Mouse (Mus musculus) ovary, postnatal 36 days (tissue): ENCODE measurements around the gene Lrmda.

Experiments
- DNase-seq: peaks from one replicate; pipeline ENCODE4 v3.0.0; 2022; ENCODE audit warnings: low spot score, mixed read lengths

Gene Lrmda

GRCm38 (mm10) chr14:22649985-22650984 lies 630.8 kb downstream of the Lrmda start:
- DNase-seq: no peak

DNA sequence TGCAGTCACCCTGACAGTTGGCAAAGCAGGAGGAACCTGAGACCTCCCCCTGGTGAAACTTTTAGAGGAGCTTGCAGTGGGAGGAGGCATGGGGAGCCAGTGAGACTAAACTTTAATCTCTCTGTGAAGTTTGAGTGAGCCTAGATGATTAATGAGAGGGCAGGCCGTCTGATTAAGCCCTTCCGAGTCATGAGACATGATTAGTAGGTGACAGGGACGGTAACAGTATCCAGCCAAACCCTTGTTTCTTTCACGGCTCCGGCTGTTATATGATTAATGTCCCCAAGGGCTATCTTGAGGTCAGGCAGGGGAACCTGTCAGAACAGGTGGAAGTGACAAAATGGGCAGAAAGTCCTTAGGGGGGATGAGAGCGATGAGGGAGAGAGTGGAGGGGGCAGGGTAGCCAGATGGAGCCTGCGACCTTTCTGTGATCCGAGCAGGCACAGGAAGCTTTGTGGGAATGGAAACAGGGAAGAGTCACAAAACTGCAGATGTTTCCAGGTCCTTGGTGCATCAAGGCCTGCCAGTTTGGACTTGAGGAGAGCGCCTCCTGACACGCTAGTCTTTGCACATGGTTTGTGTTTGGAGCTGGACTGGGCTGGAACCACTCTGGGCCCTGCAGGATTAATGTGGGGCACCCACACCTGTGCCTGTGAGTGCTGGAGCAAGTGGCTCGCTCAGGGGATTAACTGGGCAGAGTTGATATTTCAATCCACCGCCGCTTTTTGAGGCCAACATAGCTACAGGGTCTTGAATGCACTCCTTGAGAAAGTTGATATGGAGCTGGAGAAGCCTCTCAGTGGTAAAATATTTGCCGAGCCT lies 631.8 kb downstream of the Lrmda start:
- DNase-seq: no peak

DNA sequence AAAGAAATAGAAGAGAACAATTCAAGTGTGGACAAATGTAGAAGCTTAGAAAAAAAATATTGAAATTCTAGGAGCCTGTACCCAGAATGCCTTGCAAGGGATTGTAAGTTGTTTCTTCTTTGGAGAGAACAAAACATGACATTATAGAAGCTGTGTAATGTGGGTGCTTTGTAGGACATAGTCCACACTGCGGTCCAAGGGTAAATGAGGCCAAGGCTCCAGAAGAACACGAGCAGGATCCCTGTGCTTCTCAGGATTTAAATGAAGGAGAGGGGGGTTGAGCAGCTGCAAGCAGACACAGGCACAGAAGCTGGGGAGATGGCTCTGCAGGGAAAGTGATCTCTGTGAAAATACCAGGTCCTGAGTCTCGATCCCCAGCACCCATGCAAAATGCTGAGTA lies 643.0 kb downstream of the Lrmda start:
- no peak for DNase-seq

- no peak for DNase-seq
These were observed 646.9 kb downstream of the Lrmda start for GRCm38 (mm10) chr14:22666437-22666836.

- no peak for DNase-seq
These were observed 648.8 kb downstream of the Lrmda start for GRCm38 (mm10) chr14:22668302-22668701.

DNA sequence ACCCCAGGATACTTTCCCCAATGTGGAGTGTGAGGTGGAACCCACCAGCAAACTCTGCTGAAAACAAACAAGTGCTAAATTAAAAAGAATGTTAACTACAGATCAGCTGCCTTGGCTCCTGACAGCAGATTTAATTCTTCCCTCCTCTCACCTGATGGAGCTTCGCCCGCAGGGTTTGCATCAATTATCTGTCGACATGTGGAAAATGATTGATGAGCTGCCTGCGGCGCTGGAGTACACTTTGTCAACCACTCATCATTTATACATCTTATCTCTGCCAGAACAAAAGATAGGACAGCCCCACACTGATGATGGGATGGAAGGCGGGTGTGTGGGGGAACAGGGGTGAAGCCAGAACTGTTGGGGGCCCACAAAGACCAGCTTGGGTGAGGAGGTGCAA lies 649.2 kb downstream of the Lrmda start:
- DNase-seq: no peak

DNA sequence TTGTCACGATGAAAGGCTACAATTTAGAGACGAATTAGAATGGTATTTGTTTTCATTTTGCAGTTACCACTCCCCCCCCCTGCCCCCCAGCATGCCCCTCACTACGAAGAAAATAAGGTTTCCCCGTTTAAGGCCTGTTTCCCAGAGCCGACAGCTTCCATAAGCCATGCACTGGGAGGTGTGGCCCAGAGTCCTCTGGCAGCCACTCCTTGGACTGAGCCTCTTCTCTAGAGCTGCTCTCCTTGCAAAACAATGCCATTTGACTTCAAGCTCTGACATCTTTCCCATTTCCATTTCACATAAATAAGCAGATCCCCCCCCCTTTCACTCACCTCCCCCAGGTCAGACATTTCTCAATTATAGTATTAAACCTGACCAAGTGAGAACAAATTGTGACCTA lies 654.1 kb downstream of the Lrmda start:
- DNase-seq: no peak

- DNase-seq: no peak
These were observed 659.6 kb downstream of the Lrmda start for GRCm38 (mm10) chr14:22679008-22679704.

GRCm38 (mm10) chr14:22679705-22680643 lies 660.5 kb downstream of the Lrmda start:
- no peak for DNase-seq

- no peak for DNase-seq
These were observed 667.4 kb downstream of the Lrmda start for GRCm38 (mm10) chr14:22686886-22687285.

GRCm38 (mm10) chr14:22688399-22688798 lies 668.9 kb downstream of the Lrmda start:
- no peak for DNase-seq

GRCm38 (mm10) chr14:22695448-22695847 lies 675.9 kb downstream of the Lrmda start:
- DNase-seq: no peak

- no peak for DNase-seq
These were observed 676.4 kb downstream of the Lrmda start for GRCm38 (mm10) chr14:22695931-22696365.

DNA sequence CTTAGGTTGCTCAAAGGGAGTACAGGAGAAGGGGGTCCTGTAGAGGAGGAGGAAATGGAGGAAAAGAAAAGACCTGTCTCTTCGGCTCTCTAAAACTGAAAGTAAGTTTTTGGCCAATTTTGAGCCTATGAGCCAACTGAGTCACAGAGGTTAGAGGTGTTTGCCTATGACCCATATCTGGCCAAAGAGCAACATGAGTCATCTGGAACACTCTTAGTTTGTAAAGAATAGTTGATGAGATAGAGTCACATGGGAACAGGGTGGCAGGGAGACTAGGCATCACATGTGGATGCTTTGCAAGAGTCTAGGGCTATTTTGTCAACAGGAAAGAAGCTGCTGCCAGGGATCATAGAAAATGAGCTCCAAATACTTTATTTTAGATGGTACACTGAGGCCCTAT lies 680.7 kb downstream of the Lrmda start:
- no peak for DNase-seq

DNA sequence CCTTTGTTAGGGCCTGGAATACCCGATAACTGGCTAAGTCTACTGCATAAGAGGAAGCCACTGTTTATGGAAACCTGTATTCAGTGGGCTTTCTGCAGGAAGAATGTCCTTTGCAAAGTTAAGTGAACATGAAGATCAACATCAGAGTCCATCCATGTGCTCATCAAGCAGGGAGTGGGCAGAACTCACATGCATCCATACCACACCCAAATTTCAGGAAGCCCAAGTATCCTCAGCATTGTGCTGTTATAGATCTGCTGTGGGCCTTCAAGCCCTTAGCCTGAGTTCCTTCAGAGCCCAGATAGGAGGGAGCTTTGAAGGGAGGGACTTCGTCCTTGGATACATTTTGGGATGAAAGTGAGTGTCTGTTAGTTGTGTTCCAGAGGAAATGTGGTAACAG lies 681.2 kb downstream of the Lrmda start:
- no peak for DNase-seq

DNA sequence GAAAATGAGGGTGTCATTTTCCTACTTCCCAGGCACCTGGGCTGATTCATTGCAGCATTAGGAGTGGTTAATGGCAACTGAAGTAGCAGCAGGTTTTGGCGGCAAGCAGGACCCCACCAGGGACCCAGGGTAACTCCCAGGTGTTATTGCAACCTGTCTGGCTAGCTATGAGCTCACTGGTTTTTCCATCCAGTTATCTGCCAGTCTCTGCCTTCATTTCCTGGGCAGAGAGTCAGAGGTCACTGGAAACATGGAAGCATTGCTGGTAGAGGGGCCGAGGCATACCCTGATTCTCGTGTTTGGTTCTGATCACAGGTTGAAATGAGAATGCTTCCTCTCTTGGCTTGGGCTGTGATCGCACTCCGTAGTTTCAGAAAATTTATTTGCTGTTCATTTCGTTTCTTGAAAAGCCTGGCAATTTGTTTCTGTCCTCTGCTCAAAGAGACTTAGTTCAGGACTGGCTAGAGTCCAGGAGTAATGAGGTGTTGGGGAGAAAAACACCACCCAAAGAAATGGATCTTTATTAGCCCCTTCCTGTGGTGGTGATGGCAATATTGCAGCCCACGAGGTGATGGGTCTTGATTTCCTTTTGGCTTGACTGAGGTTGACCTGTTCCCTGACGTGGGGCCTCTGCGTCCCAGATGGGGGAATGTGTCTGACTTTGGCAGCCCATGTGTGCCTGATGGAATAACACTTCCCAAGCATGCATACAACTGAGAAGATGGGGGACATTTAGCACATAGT lies 688.6 kb downstream of the Lrmda start:
- no peak for DNase-seq

- no peak for DNase-seq
These were observed 690.7 kb downstream of the Lrmda start for GRCm38 (mm10) chr14:22710071-22710661.

DNA sequence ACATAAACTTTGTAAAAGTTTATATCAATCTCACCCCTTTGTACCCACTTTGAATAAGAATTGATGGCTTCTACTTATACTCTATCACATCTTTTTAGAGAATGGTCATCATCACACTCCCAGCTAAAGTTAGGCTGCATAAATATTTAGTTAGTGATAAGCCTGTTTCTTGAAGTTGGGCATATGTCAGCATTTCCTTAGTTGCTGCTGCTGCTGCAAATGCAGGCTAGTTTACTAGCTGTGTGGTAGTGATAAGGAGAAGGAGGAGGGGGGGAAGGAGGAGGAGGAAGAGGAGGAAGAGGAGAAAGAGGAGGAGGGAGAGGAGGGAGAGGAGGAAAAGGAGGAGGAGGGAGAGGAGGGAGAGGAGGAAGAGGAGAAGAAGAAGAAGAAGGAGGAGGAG lies 692.9 kb downstream of the Lrmda start:
- no peak for DNase-seq

DNA sequence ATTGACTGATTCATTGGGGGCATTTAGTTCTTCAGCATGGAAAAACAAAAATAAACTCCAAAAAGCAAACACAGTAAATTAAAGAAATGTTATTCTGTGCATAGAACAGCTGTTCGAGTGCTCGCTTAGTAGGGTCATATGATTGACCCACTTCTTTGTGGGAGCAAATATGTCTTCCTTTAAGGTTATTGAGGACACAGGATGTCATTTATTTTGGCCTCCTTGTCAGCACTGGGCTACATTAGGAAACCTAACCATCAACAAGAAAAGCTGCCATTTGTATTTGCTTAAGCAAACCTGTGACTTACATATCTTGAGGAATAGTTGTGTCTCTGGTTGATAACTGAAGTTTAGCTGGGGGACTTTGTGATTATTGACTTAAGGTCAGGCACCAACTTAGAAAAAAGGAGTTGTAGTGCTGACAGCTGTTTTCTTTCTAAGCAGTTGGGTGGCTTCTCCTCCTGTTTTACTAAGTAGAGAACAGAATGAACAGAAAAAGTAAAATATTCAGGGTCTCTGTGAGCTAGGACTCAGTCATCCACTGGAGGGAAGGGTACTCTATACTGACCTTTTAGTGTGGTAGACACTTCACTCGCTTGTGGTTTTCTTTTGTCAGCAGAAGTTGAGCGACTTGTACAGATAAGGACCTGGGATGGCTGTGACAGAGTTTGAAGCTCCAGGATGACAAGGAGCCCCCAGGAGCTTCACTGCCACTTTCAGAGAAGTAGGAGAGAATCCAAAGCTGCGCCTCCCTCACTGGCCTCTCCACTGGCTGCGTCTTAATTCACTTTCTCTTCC lies 696.3 kb downstream of the Lrmda start:
- no peak for DNase-seq
